Mouse (Mus musculus): Measurements from ENCODE around the gene Gm10644.
A peak's percentile ranks its signal among the peaks of the same experiment; 100 is the strongest.
"Not testable (repeated sequence)": the region's sequence is repeated elsewhere in the genome, so short reads cannot be mapped to it uniquely, and the experiment has no call there.

Gm10644 gene

GRCm38 (mm10) chr8:83955106-83955957 lies at the start of gene Gm10644, which contains the start of gene Asf1b:
Gene Gm10644, minus strand, starts transcription at chr8:83955205.
Gene Asf1b, plus strand, starts transcription at chr8:83955507.
- peak; percentile 99 for DNase-seq

- DNase-seq: peak; percentile 95 to 97
These were observed 49.7 kb upstream of the Gm10644 start for GRCm38 (mm10) chr8:84004533-84005201.

GRCm38 (mm10) chr8:84003612-84004246 lies 48.7 kb upstream of the Gm10644 start:
- no peak for DNase-seq

- peak; percentile 41 to 52 for DNase-seq
These were observed 48.1 kb upstream of the Gm10644 start for GRCm38 (mm10) chr8:84002957-84003611.

- peak; percentile 27 for DNase-seq
These were observed 46.4 kb upstream of the Gm10644 start, which contains the start of gene 1700067K01Rik for GRCm38 (mm10) chr8:84001281-84002000. Gene 1700067K01Rik, plus strand, starts transcription at chr8:84001502.

GRCm38 (mm10) chr8:83999825-84000224 lies 44.8 kb upstream of the Gm10644 start:
- no peak for DNase-seq

GRCm38 (mm10) chr8:83999057-83999705 lies 44.2 kb upstream of the Gm10644 start:
- peak; percentile 31 to 45 for DNase-seq

GRCm38 (mm10) chr8:83998231-83999056 lies 43.4 kb upstream of the Gm10644 start:
- peak; percentile 77 to 80 for DNase-seq

GRCm38 (mm10) chr8:83997511-83998141 lies 42.6 kb upstream of the Gm10644 start, which contains the start of gene Samd1:
Gene Samd1, plus strand, starts transcription at chr8:83997672.
- DNase-seq: peak; percentile 72 to 75

- peak; percentile 90 to 95 for DNase-seq
These were observed 41.8 kb upstream of the Gm10644 start for GRCm38 (mm10) chr8:83996567-83997505.

- DNase-seq: peak; percentile 39 to 49
These were observed 41.0 kb upstream of the Gm10644 start for GRCm38 (mm10) chr8:83995973-83996372.

GRCm38 (mm10) chr8:83994030-83994429 lies 39.0 kb upstream of the Gm10644 start:
- no peak for DNase-seq

- DNase-seq: no peak
These were observed 37.5 kb upstream of the Gm10644 start for GRCm38 (mm10) chr8:83992488-83992887.

GRCm38 (mm10) chr8:83990170-83990569 lies 35.2 kb upstream of the Gm10644 start:
- no peak for DNase-seq

GRCm38 (mm10) chr8:83989243-83989642 lies 34.2 kb upstream of the Gm10644 start:
- no peak for DNase-seq

- not testable (repeated sequence) for DNase-seq
These were observed 28.2 kb upstream of the Gm10644 start for GRCm38 (mm10) chr8:83983222-83983621.

- DNase-seq: no peak
These were observed 27.4 kb upstream of the Gm10644 start for GRCm38 (mm10) chr8:83982449-83982848.

GRCm38 (mm10) chr8:83981533-83981932 lies 26.5 kb upstream of the Gm10644 start:
- peak; percentile 28 to 43 for DNase-seq

GRCm38 (mm10) chr8:83980845-83981244 lies 25.8 kb upstream of the Gm10644 start:
- peak; percentile 44 to 55 for DNase-seq

Measured in cerebellum, postnatal 10 days (tissue).